Mouse (Mus musculus) forebrain, embryonic 13.5 days (tissue): ENCODE measurements around the gene Kcnh6. TPM values are rescaled to one million over a fixed set of nuclear protein-coding genes. Genes with fewer than 3 reads are reported as not detected.

Experiments used
- ATAC-seq: fragments of 200-750 bp; cut with Nextera tagmentation; 2 replicates; pipeline ENCODE4 v1.8.0; 2017
- H3K27ac ChIP-seq: fragments of 300-500 bp; sonication (generic); 2 replicates; pipeline ENCODE4 v1.5.1; 2015; ENCODE audit warnings: inconsistent platforms, mild to moderate bottlenecking, moderate library complexity
- H3K27me3 ChIP-seq: fragments of 300-500 bp; sonication (generic); 2 replicates; pipeline ENCODE4 v1.6.1; 2015; ENCODE audit warnings: mild to moderate bottlenecking, inconsistent platforms
- H3K36me3 ChIP-seq: fragments of 300-500 bp; sonication (generic); 2 replicates; pipeline ENCODE4 v1.6.1; 2015; ENCODE audit warnings: mild to moderate bottlenecking, inconsistent platforms; ENCODE audit not compliant: poor library complexity, severe bottlenecking
- H3K4me1 ChIP-seq: fragments of 300-500 bp; sonication (generic); 2 replicates; pipeline ENCODE4 v1.6.1; 2015; ENCODE audit warnings: inconsistent platforms
- H3K4me2 ChIP-seq: fragments of 300-500 bp; sonication (generic); 2 replicates; pipeline ENCODE4 v1.6.1; 2015; ENCODE audit warnings: inconsistent platforms, mild to moderate bottlenecking, moderate library complexity
- H3K4me3 ChIP-seq: fragments of 300-500 bp; sonication (generic); 2 replicates; pipeline ENCODE4 v1.5.1; 2015; ENCODE audit warnings: mild to moderate bottlenecking, inconsistent platforms
- H3K9ac ChIP-seq: fragments of 300-500 bp; sonication (generic); 2 replicates; pipeline ENCODE4 v1.6.1; 2015; ENCODE audit warnings: mild to moderate bottlenecking, inconsistent platforms
- H3K9me3 ChIP-seq: fragments of 300-500 bp; sonication (generic); replicated peaks from 2 replicates; pipeline ENCODE4 v1.6.1; 2016; ENCODE audit warnings: inconsistent platforms
- WGBS: fragments of 180-500 bp; shearing (Covaris S2); methylation state at CpG from one replicate; pipeline ENCODE4 v1.1.7; 2015; 5-methylcytosine and 5-hydroxymethylcytosine counted together
- polyA plus RNA-seq: library from polyadenylated mRNA; unstranded; fragments of >200 nt; fragmentation: Nextera tagmentation; extraction: Ambion mirVana; gene quantifications from 2 replicates; pipeline ENCODE4 v1.2.1, GENCODE M21; 2015

Kcnh6 gene
- polyA plus RNA-seq, 1 experiment from 2014 or later = 0.40 TPM

DNA sequence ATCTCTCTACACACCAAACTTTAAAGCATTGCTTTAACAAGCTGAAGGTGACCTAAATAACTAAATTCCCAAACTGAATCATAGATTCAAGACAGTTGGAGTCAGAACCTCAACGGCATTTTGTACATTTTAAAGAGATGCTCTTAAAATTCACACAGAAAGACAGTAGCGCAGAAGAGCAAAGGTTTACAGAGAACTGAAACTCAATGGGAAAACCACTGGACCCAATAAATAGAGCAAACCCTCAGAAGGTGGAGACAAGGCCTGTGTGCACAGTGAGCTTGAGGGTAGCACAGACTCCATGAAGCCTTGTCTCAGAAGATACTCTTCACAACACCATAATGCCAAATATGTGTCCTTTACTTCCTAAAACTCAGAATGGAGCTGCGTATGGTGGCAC, 37.9 kb downstream of the Kcnh6 start:
- Histone ChIP-seq H3K9ac (no peak overlapping the region), H3K4me3 (no peak overlapping the region), H3K4me2 (no peak overlapping the region), H3K27ac (no peak overlapping the region), H3K4me1 (no peaks in the 10 kb centered on the region), H3K9me3 (no peaks in the 10 kb centered on the region), H3K36me3 (peaks cover 42% of the 10 kb centered on the region), H3K27me3 (no peaks in the 10 kb centered on the region)
- no peak for ATAC-seq
- WGBS = 93% methylated on average over 3 of the region's 3 CpGs

DNA sequence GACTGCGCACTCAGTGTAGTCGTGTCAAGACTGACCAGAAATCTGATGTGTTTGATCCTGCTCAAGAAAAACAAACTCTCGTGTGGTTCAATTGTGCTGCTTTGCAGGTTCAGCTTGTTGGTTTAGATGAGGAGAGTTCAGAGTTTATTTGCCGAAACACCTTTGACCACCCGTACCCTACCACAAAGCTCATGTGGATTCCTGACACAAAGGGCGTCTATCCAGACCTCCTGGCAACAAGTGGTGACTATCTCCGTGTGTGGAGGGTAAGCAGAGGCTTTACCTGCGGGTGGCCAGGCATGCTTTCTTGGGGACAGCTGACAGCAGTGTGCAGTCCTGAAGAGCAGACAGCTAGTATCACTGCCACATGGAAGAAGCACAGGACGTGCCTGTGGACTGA, 38.7 kb downstream of the Kcnh6 start:
- H3K9ac ChIP-seq = no peak overlapping the region
- H3K4me2 ChIP-seq = no peak overlapping the region
- H3K4me1 ChIP-seq = no peaks in the 10 kb centered on the region
- no peak overlapping the region for H3K27ac ChIP-seq
- H3K36me3 ChIP-seq = peaks cover 50% of the 10 kb centered on the region
- 86% methylated on average over 9 of the region's 9 CpGs for WGBS
- H3K9me3 ChIP-seq = no peaks in the 10 kb centered on the region
- no peak for ATAC-seq
- no peaks in the 10 kb centered on the region for H3K27me3 ChIP-seq
- H3K4me3 ChIP-seq = no peak overlapping the region

DNA sequence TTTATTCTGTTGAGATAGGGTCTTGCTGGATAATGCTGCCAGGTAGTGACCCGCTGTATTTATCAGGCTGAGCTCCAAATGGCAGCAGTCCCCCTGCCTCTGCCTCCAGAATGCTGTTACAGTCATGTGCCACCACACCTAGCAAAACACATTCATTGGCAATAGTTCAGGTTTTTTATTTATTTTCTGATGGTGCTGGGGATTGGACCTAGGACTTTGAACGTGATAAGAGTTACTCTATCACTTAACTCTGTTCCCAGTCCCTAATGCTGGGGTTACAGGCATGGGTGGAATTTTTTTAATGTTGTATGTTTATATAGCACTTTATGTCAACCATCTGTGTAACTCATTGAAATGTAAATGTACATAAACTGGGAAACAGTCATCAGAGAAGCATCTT, 46.0 kb downstream of the Kcnh6 start:
- H3K4me2 ChIP-seq = no peak overlapping the region
- H3K9ac ChIP-seq = no peak overlapping the region
- no peaks in the 10 kb centered on the region for H3K27me3 ChIP-seq
- no peak overlapping the region for H3K27ac ChIP-seq
- WGBS = 93% methylated on average over 2 of the region's 2 CpGs
- no peak for ATAC-seq
- no peak overlapping the region for H3K4me3 ChIP-seq
- no peaks in the 10 kb centered on the region for H3K9me3 ChIP-seq
- peaks cover 99% of the 10 kb centered on the region for H3K36me3 ChIP-seq
- H3K4me1 ChIP-seq = no peaks in the 10 kb centered on the region

DNA sequence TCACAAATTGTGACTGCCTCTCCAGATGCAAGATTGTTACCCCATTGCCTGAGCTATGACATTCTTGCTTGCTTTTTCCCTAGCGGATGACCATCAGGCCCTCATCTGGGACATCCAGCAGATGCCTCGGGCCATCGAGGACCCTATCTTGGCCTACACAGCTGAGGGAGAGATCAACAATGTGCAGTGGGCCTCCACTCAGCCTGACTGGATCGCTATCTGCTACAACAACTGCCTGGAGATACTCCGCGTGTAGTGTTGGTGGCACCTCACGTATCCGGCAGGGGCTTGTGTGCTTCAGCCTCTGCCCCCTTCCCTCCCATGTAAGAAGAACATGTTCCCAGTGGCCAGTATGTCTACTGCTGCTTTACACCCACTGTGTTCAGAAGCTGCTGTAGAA, 46.7 kb downstream of the Kcnh6 start:
- no peak for ATAC-seq
- Histone ChIP-seq H3K27me3 (no peaks in the 10 kb centered on the region), H3K36me3 (peaks cover 99% of the 10 kb centered on the region)

DNA sequence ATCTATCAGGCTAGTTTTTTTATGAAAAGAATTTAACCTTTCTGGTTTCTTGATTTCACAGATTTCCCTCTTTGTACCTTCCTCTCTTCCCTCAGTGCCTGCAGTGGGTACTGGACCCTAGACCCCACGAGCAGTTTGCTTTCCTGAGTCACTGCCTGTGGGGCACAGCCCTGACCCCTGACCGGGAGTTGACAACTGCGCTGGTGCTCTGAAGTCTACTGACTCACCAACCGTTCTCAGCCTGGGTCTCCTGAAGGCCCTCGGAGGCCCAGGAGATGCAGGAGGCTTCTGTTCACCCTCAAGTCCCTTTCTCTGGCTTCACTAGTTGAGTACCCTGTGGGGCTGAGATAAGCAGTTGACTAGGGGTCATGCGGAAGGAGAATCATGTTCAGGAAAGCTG, 47.4 kb downstream of the Kcnh6 start:
- ATAC-seq = no peak
- Histone ChIP-seq H3K36me3 (peaks cover 97% of the 10 kb centered on the region), H3K4me1 (no peaks in the 10 kb centered on the region), H3K4me3 (no peak overlapping the region), H3K27ac (no peak overlapping the region), H3K4me2 (no peak overlapping the region), H3K9ac (no peak overlapping the region), H3K9me3 (no peaks in the 10 kb centered on the region), H3K27me3 (no peaks in the 10 kb centered on the region)
- 95% methylated on average over 6 of the region's 6 CpGs for WGBS

More for the DNA sequence above, 46.7 kb downstream of the Kcnh6 start:
- Histone ChIP-seq H3K9ac (no peak overlapping the region), H3K27ac (no peak overlapping the region), H3K9me3 (no peaks in the 10 kb centered on the region), H3K4me3 (no peak overlapping the region), H3K4me2 (no peak overlapping the region), H3K4me1 (no peaks in the 10 kb centered on the region)
- 97% methylated on average over 8 of the region's 8 CpGs for WGBS

DNA sequence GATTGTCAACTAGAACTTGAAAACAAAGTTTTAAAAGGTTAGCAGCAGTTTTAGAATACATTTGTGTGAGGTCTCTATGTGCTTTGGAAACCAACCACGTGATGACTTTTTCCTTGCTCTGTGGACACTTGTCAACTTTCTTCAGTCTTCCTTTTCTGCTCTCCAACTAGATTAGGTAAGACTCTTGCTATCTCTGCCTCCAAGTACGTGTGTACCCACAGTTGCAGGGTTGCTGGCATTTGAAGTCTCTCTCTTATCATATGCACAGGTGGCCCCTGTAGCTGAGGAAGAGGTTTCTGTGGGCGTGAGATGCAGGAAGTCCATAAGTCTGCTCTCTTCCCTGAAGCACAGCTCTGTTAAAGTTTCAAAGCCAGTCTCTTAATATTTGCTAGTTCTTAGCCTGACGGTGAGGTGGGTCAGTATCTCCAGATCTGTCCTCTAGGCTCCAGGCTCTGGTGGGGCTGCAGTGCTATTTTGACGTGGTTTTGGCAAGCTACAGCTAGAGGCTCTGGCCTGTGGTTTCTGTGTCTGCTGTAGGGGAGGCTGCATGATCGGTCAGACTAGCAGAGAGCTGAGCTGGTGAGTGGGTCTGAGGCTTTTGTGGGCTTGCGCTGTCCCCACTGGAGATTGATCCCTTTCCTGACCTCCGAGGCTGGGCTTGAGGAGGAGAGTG, 49.0 kb downstream of the Kcnh6 start:
- Histone ChIP-seq H3K4me2 (no peak overlapping the region), H3K4me3 (no peak overlapping the region), H3K36me3 (peaks cover 81% of the 10 kb centered on the region), H3K27me3 (no peaks in the 10 kb centered on the region), H3K4me1 (no peaks in the 10 kb centered on the region), H3K27ac (no peak overlapping the region), H3K9ac (no peak overlapping the region), H3K9me3 (no peaks in the 10 kb centered on the region)
- WGBS = 93% methylated on average over 8 of the region's 8 CpGs
- no peak for ATAC-seq

DNA sequence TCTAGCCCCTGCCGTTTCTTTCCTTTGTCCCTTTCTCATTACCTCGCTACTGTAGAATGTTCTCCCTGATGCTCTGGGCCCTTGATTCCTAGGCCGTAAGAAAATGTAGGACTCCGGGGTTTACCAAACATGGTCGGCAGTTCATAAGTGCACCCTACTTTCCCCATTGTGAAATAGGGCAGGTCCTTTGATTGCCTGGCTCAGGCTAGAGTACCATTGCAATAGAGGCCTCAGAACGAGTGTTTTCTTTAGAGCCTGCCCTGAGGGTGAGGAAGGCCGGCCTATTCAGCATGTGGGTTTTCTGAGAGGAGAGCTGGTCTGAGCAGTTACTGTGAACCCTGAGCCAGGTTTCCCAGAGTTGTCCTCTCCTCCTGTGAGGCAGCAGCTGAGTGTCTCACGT, 50.1 kb downstream of the Kcnh6 start:
- Histone ChIP-seq H3K36me3 (peaks cover 70% of the 10 kb centered on the region), H3K27ac (no peak overlapping the region), H3K9ac (no peak overlapping the region), H3K9me3 (no peaks in the 10 kb centered on the region), H3K27me3 (no peaks in the 10 kb centered on the region), H3K4me3 (no peak overlapping the region), H3K4me1 (no peaks in the 10 kb centered on the region), H3K4me2 (no peak overlapping the region)
- WGBS = 77% methylated on average over 8 of the region's 8 CpGs
- no peak for ATAC-seq

DNA sequence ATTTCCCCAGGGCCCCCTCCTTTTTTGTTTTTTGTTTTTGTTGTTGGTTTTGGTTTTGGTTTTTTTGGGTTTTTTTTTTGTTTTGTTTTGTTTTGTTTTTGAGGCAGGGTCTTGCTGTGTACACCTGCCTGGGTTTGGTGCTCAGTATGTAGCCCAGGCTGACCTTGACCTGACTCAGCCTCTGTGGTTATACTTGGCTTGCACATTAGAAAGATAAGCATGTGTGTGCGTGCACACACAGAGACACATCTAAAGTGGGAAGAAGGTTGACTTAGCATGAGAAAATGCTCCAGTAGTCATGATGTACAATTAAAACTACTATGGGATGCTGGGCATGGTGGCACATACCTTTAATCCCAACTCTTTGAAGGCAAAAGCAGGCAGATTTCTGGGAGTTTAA, 52.6 kb downstream of the Kcnh6 start:
- 94% methylated on average over 1 of the region's 1 CpGs for WGBS
- Histone ChIP-seq H3K4me2 (no peak overlapping the region), H3K9me3 (no peaks in the 10 kb centered on the region), H3K4me1 (0 out of 2 replicates have a peak, but pooled peaks cover 2% of the 10 kb centered on the region), H3K36me3 (peaks cover 45% of the 10 kb centered on the region), H3K27ac (no peak overlapping the region), H3K27me3 (no peaks in the 10 kb centered on the region), H3K4me3 (no peak overlapping the region), H3K9ac (no peak overlapping the region)
- ATAC-seq = no peak

DNA sequence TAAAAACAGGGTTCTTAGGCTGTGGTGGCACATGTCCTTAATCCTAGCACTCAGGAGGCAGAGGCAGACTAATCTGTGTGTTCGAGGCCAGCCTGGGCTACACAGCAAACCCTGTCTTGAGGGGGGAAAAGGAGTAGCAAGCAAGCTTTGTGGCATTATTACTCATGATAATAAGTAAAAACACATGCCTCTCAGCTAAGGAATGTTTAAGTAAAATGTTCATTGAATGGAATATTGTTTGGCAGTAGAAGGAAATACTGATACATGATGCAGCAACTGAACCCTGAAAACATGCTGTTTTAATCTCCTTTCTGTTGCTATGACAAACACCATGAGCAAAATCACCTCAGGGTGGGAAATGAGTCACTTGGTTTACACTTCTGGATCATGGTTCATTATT, 53.4 kb downstream of the Kcnh6 start:
- Histone ChIP-seq H3K9me3 (no peaks in the 10 kb centered on the region), H3K27ac (no peak overlapping the region), H3K36me3 (peaks cover 37% of the 10 kb centered on the region), H3K9ac (no peak overlapping the region), H3K4me3 (no peak overlapping the region), H3K27me3 (no peaks in the 10 kb centered on the region), H3K4me2 (no peak overlapping the region), H3K4me1 (peaks cover 2% of the 10 kb centered on the region; the same call in 1 of the 2 replicates)
- no peak for ATAC-seq
- 85% methylated on average over 1 of the region's 1 CpGs for WGBS

DNA sequence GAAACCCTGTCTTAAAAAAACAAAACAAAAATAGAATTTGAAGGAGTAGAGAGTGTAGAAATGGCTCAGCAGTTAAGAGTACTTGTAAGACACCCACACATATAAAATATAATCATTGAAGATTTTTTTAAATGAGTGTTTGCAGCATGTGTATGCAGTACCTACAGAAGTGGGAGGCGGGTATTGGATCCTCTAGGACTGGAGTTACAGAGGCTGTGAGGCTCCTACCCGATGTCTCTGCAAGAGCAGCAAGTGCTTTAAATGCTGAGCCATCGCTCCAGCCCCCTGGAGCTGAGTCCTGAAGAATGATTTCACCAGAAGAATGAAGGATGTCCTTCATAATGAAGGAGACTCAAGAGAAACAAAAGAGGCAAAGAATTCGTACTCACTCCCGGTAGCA, 55.8 kb downstream of the Kcnh6 start:
- 81% methylated on average over 5 of the region's 5 CpGs for WGBS
- H3K9ac ChIP-seq = no peak overlapping the region
- ATAC-seq = no peak
- no peak overlapping the region for H3K4me3 ChIP-seq
- H3K4me2 ChIP-seq = no peak overlapping the region
- H3K27me3 ChIP-seq = no peaks in the 10 kb centered on the region
- no peaks in the 10 kb centered on the region for H3K9me3 ChIP-seq
- peaks cover 13% of the 10 kb centered on the region for H3K36me3 ChIP-seq
- H3K4me1 ChIP-seq = peaks cover 7% of the 10 kb centered on the region
- no peak overlapping the region for H3K27ac ChIP-seq

DNA sequence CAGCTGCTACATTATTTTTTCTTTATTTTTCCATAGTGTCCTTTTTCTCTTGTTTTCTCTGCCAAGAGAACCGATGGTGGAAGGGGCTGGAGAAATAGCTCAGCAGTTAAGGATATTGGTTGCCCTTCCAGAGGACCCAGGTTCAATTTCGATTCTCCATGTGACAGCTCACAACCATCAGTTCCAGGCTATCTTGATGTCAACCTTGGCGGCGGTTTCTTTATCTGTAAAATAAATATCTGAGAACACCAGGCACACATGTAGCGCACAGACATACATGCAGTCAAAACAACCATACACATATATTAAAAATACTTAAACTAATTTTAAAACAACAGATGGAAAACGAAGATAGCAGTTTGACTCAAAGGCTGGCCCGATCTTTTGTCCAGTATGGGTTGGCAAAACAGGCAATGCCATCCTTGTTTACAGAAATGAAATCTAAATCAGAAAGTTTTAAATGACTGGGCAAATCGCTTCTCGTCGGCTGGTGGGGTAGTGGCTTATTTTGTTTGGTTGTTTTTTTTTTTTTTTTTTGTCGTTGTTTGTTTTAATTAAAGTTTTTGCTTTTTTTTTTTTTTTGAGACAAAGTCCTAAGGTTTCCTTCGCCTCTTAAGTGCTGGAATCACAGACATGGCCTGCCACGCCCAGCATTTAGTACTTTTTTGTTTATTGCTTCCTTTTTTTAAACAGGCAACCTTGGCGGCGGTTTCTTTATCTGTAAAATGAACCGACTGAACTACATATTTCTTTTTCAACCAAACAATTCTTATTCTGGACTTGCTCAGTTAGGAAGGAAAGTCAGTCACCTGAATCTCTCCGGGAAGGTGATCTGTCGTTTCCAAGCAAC, 57.4 kb downstream of the Kcnh6 start:
- H3K27me3 ChIP-seq = no peaks in the 10 kb centered on the region
- ATAC-seq = 0 out of 2 replicates have a peak, but pooled peaks have one; percentile 6
- H3K9ac ChIP-seq = peak overlapping the region; percentile 92; the same call in 1 of the 2 replicates
- H3K27ac ChIP-seq = no peak overlapping the region
- peaks cover 7% of the 10 kb centered on the region for H3K4me1 ChIP-seq
- peak overlapping the region; percentile 95 for H3K4me2 ChIP-seq
- 46% methylated on average over 18 of the region's 18 CpGs for WGBS
- 0 out of 2 replicates have a peak, but pooled peaks cover 5% of the 10 kb centered on the region for H3K36me3 ChIP-seq
- peak overlapping the region; percentile 82 for H3K4me3 ChIP-seq
- H3K9me3 ChIP-seq = no peaks in the 10 kb centered on the region

DNA sequence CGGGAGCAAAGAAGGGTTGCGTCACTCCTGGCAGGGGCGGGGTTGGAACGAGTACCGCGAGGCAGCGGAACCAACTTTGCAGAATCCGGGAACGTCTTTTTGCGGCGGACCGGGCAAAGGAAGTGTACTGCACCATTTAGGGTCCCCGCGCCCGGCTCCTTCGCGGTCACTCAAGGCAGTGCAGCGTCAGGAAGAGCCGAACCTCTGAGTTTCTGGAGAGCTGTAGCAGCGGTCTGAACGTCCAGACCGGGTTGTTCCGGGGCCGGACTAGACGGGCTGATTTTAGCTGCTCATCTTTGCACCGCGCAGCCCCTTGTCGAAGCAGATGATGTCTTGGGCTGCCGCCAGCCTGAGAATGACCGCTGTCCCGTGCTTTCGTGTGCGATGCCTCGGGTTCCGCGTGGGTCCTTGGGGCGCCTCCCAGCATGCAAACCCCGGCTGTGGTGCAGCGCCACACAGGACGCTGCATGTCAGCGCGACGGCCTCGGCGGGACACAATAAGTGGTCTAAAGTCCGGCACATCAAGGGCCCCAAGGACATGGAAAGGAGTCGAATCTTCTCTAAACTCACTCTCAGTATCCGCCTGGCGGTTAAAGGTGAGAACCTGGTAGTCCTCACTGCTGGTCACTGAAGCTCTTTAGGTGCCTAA, 58.1 kb downstream of the Kcnh6 start, which contains the start of gene Taco1:
TSS of gene Taco1 (plus strand) at position 139 of the 649 bp plus-strand sequence.
- under 1% methylated on average over 49 of the region's 49 CpGs for WGBS
- H3K36me3 ChIP-seq = 0 out of 2 replicates have a peak, but pooled peaks cover 5% of the 10 kb centered on the region

More for the DNA sequence above, 58.1 kb downstream of the Kcnh6 start, which contains the start of gene Taco1:
- Histone ChIP-seq H3K9ac (peak within 1 kb of the TSS; percentile 92), H3K9me3 (no peaks in the 10 kb centered on the region), H3K4me2 (peak within 1 kb of the TSS; percentile 95), H3K27me3 (no peaks in the 10 kb centered on the region), H3K27ac (peak within 1 kb of the TSS; percentile 72), H3K4me1 (peaks cover 7% of the 10 kb centered on the region), H3K4me3 (peak within 1 kb of the TSS; percentile 82)
- ATAC-seq = peak; percentile 99
